Mouse (Mus musculus): ENCODE measurements around the gene Lrba. TPM values are rescaled to one million over a fixed set of nuclear protein-coding genes. Genes with fewer than 3 reads are reported as not detected.

Lrba gene
- polyA plus RNA-seq, 1 experiment from 2014 or later: 2.6 TPM

GRCm38 (mm10) chr3:86709472-86709871 is 485.0 kb downstream of the Lrba start:
- Histone ChIP-seq H3K27me3 (ENCODE audit: control insufficient read depth, insufficient read depth, low read length) (no peaks in the 10 kb centered on the region), H3K4me1 (replicated peaks; ENCODE audit: control insufficient read depth, insufficient read depth) (no peaks in the 10 kb centered on the region), H3K4me2 (replicated peaks; ENCODE audit: low read depth) (no peak overlapping the region), H3K4me3 (ENCODE audit: low read depth, low read length) (no peak overlapping the region), H3K9ac (ENCODE audit: low read length) (no peak overlapping the region), H3K36me3 (ENCODE audit: control insufficient read depth, insufficient read depth, low read length) (no peaks in the 10 kb centered on the region), H3K9me3 (ENCODE audit: control insufficient read depth, low read length) (no peaks in the 10 kb centered on the region), H3K27ac (replicated peaks) (no peak overlapping the region)
- ATAC-seq (ENCODE audit: low FRiP score, low TSS enrichment): no peak
- no peak for DNase-seq (ENCODE audit: low spot score)
- 18% methylated on average over 4 of the region's 4 CpGs for WGBS
- TF ChIP-seq EP300 (optimal IDR thresholded peaks at IDR 0.05) (no peak), CTCF (IDR thresholded peaks at IDR 0.05; ENCODE audit: low read depth) (no peak)

- H3K27ac ChIP-seq (replicated peaks): no peak overlapping the region
- DNase-seq (ENCODE audit: low spot score): no peak
- no peak overlapping the region for H3K4me2 ChIP-seq (replicated peaks; ENCODE audit: low read depth)
- no peak overlapping the region for H3K9ac ChIP-seq (ENCODE audit: low read length)
- no peaks in the 10 kb centered on the region for H3K9me3 ChIP-seq (ENCODE audit: control insufficient read depth, low read length)
- H3K36me3 ChIP-seq (ENCODE audit: control insufficient read depth, insufficient read depth, low read length): no peaks in the 10 kb centered on the region
- H3K4me3 ChIP-seq (ENCODE audit: low read depth, low read length): no peak overlapping the region
- WGBS: 68% methylated on average over 1 of the region's 1 CpGs
- no peaks in the 10 kb centered on the region for H3K27me3 ChIP-seq (ENCODE audit: control insufficient read depth, insufficient read depth, low read length)
- TF ChIP-seq CTCF (IDR thresholded peaks at IDR 0.05; ENCODE audit: low read depth): no peak
- TF ChIP-seq EP300 (optimal IDR thresholded peaks at IDR 0.05): no peak
- no peaks in the 10 kb centered on the region for H3K4me1 ChIP-seq (replicated peaks; ENCODE audit: control insufficient read depth, insufficient read depth)
- no peak for ATAC-seq (ENCODE audit: low FRiP score, low TSS enrichment)
Observed at GRCm38 (mm10) chr3:86711530-86711929, 487.1 kb downstream of the Lrba start.

- DNase-seq (ENCODE audit: low spot score) (no peak), ATAC-seq (ENCODE audit: low FRiP score, low TSS enrichment) (no peak)
- TF ChIP-seq CTCF (IDR thresholded peaks at IDR 0.05; ENCODE audit: low read depth) (no peak), EP300 (optimal IDR thresholded peaks at IDR 0.05) (no peak)
- WGBS: 74% methylated on average over 3 of the region's 3 CpGs
- Histone ChIP-seq H3K9ac (ENCODE audit: low read length) (no peak overlapping the region), H3K9me3 (ENCODE audit: control insufficient read depth, low read length) (no peaks in the 10 kb centered on the region), H3K4me2 (replicated peaks; ENCODE audit: low read depth) (no peak overlapping the region), H3K27me3 (ENCODE audit: control insufficient read depth, insufficient read depth, low read length) (no peaks in the 10 kb centered on the region), H3K4me3 (ENCODE audit: low read depth, low read length) (no peak overlapping the region), H3K4me1 (replicated peaks; ENCODE audit: control insufficient read depth, insufficient read depth) (no peaks in the 10 kb centered on the region), H3K27ac (replicated peaks) (no peak overlapping the region), H3K36me3 (ENCODE audit: control insufficient read depth, insufficient read depth, low read length) (no peaks in the 10 kb centered on the region)
Observed at GRCm38 (mm10) chr3:86712758-86713157, 488.3 kb downstream of the Lrba start.

DNA sequence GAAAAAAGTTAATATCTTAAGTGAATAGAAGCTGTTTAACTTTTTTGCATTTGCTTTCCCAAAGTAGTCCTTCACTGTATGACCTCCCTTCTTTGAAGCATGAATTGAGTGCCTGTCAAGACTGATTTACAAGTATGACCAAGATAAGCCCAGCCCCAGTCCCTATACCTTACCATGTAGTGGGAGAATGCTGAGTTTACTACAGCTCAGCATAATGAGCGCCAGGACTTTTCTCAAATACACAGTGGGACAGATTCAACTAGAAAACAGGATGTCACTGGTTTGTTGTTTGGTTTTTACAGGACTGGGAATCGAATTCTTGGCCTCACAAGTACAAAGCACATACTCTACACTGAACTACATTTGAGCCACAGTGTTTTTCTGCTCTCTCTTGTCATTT is 490.0 kb downstream of the Lrba start:
- no peak overlapping the region for H3K9ac ChIP-seq (ENCODE audit: low read length)
- no peak for TF ChIP-seq EP300 (optimal IDR thresholded peaks at IDR 0.05)
- no peak overlapping the region for H3K4me3 ChIP-seq (ENCODE audit: low read depth, low read length)
- 73% methylated on average over 2 of the region's 2 CpGs for WGBS
- no peak for ATAC-seq (ENCODE audit: low FRiP score, low TSS enrichment)
- no peaks in the 10 kb centered on the region for H3K9me3 ChIP-seq (ENCODE audit: control insufficient read depth, low read length)
- H3K27ac ChIP-seq (replicated peaks): no peak overlapping the region
- no peaks in the 10 kb centered on the region for H3K4me1 ChIP-seq (replicated peaks; ENCODE audit: control insufficient read depth, insufficient read depth)
- H3K27me3 ChIP-seq (ENCODE audit: control insufficient read depth, insufficient read depth, low read length): no peaks in the 10 kb centered on the region
- no peak for DNase-seq (ENCODE audit: low spot score)
- no peaks in the 10 kb centered on the region for H3K36me3 ChIP-seq (ENCODE audit: control insufficient read depth, insufficient read depth, low read length)
- no peak overlapping the region for H3K4me2 ChIP-seq (replicated peaks; ENCODE audit: low read depth)

GRCm38 (mm10) chr3:86723415-86724298 is 499.2 kb downstream of the Lrba start:
- H3K36me3 ChIP-seq (ENCODE audit: control insufficient read depth, insufficient read depth, low read length): no peaks in the 10 kb centered on the region
- no peak overlapping the region for H3K27ac ChIP-seq (replicated peaks)
- H3K4me2 ChIP-seq (replicated peaks; ENCODE audit: low read depth): 0 out of 2 replicates have a peak overlapping the region, but pooled peaks have one; percentile 5
- H3K27me3 ChIP-seq (ENCODE audit: control insufficient read depth, insufficient read depth, low read length): no peaks in the 10 kb centered on the region
- H3K4me1 ChIP-seq (replicated peaks; ENCODE audit: control insufficient read depth, insufficient read depth): no peaks in the 10 kb centered on the region
- TF ChIP-seq CTCF (IDR thresholded peaks at IDR 0.05; ENCODE audit: low read depth) (no peak), EP300 (optimal IDR thresholded peaks at IDR 0.05) (no peak)
- H3K9ac ChIP-seq (ENCODE audit: low read length): no peak overlapping the region
- 21% methylated on average over 9 of the region's 9 CpGs for WGBS
- ATAC-seq (ENCODE audit: low FRiP score, low TSS enrichment): no peak
- no peak for DNase-seq (ENCODE audit: low spot score)
- H3K4me3 ChIP-seq (ENCODE audit: low read depth, low read length): no peak overlapping the region
- H3K9me3 ChIP-seq (ENCODE audit: control insufficient read depth, low read length): no peaks in the 10 kb centered on the region

GRCm38 (mm10) chr3:86725113-86725512 is 500.6 kb downstream of the Lrba start:
- H3K9ac ChIP-seq (ENCODE audit: low read length): no peak overlapping the region
- no peaks in the 10 kb centered on the region for H3K36me3 ChIP-seq (ENCODE audit: control insufficient read depth, insufficient read depth, low read length)
- TF ChIP-seq EP300 (optimal IDR thresholded peaks at IDR 0.05): no peak
- TF ChIP-seq CTCF (IDR thresholded peaks at IDR 0.05; ENCODE audit: low read depth): no peak
- no peak for DNase-seq (ENCODE audit: low spot score)
- no peaks in the 10 kb centered on the region for H3K9me3 ChIP-seq (ENCODE audit: control insufficient read depth, low read length)
- no peak for ATAC-seq (ENCODE audit: low FRiP score, low TSS enrichment)
- H3K4me2 ChIP-seq (replicated peaks; ENCODE audit: low read depth): no peak overlapping the region
- H3K27ac ChIP-seq (replicated peaks): no peak overlapping the region
- WGBS: 31% methylated on average over 9 of the region's 9 CpGs
- no peaks in the 10 kb centered on the region for H3K4me1 ChIP-seq (replicated peaks; ENCODE audit: control insufficient read depth, insufficient read depth)
- no peaks in the 10 kb centered on the region for H3K27me3 ChIP-seq (ENCODE audit: control insufficient read depth, insufficient read depth, low read length)
- H3K4me3 ChIP-seq (ENCODE audit: low read depth, low read length): no peak overlapping the region
